Mouse (Mus musculus) thymus, adult 2 months (tissue): ENCODE results near the gene Map3k20.

Source experiments
- CTCF ChIP-seq: fragments of 200-500 bp; IDR thresholded peaks from 2 replicates; pipeline ENCODE4 v1.5.1; 2012; ENCODE audit warnings: mild to moderate bottlenecking, control low read depth, low read length, moderate library complexity, borderline replicate concordance; ENCODE audit not compliant: control insufficient read depth, poor library complexity, insufficient read depth; ENCODE audit errors: extremely low read depth
- POLR2A ChIP-seq: fragments of 200-500 bp; IDR thresholded peaks from 2 replicates; pipeline ENCODE4 v1.6.1; 2012; ENCODE audit warnings: mild to moderate bottlenecking, low read length, control low read depth, moderate library complexity; ENCODE audit not compliant: control insufficient read depth, poor library complexity, insufficient read depth; ENCODE audit errors: extremely low read depth

DNA sequence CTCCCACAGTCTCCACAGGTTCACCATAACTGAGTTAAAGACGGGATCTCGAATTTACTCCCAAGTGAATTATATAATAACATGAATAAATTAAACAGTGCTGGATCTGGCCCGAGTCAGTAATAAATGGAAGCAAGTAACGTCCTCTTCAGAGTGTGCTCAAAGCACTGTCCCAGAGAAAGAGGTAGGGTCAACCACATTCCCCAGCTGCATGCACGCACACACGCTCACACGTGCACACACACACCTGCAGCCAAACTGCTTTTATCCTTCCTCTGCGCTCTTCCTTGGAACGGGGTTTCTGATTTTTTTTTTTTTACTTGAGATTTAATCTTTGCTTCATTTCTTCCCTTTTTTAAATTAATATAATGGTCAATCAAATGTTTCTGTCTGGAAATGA is 115.9 kb downstream of the Map3k20 start:
- TF ChIP-seq CTCF (no peak), POLR2A (no peak)
